ENCODE assay signal across 8 mouse cellular contexts in the genomic region with DNA sequence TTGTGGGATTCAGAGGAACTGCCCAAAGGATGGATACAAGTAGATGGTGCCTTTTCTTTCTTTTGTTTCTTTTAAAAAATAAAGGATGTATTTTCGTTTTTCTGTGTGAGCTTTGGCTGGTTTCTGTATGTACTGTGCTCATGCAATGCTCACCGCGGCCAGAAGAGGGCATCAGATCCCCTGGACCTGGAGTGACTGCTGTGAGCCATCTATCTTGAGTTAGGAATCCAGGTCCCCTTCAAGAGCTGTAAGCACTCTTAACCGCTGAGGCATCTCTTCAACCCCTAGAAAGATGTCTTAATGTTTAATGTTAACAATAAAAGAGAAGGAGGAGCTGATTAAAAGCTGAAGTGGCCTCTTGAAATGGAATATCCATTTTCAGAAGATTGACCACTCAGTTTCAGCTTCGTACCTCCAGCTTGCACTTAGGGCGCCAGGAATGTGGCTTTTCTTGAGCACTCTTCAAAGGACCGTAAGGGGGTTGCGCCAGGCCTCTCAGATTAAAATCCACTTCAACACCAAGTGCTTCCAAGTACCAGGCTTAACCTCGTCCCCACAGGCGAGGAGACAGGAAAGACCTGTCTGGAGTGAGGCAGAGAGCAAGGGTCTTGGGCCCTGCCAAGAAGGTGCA. TPM values are rescaled to one million over a fixed set of nuclear protein-coding genes. Genes with fewer than 3 reads are reported as not detected.
A peak's percentile ranks its signal among the peaks of the same experiment; 100 is the strongest.
DNase-seq lines count a peak whose midpoint lies in the region; ATAC-seq and TF ChIP-seq lines count a peak whose summit lies in the region.
"Had no signal": no experiment of that assay in that cellular context is flagged by ENCODE, and none has a peak within 500 bp of the region (broad histone marks: within the 10 kb centered on the region; RNA-seq: fewer than 3 reads in every experiment).

No protein-coding gene starts in this region.

- TF ChIP-seq RAD21 in CH12.LX (IDR thresholded peaks at IDR 0.05; ENCODE audit: low read depth, low read length), result peak; percentile 74

- H3K27me3 ChIP-seq in CH12.LX (replicated peaks), result no peaks in the 10 kb centered on the region
- H3K27me3 ChIP-seq: neural tube, embryonic 12.5 days had no signal

- dilution Hi-C loops in CH12.LX (cut with MboI; ENCODE audit: extremely low pct_ligation_motif_present, extremely low pct_unique_long_range_greater_than_20kb, low sequenced_read_pairs), result no loop called here

- DNase-seq in CH12.LX (ENCODE audit: extremely low read depth), result peak; percentile 73
- peak; percentile 63 for DNase-seq in R1 (ENCODE audit: low read depth, low spot score)
- peak; percentile 74 to 85 for DNase-seq in gastrocnemius, postnatal 4 days (ENCODE audit: low spot score in 2 of 2)
- DNase-seq in layer of hippocampus, adult 9-10 months (ENCODE audit: low spot score), result peak; percentile 83
- peak; percentile 95 for DNase-seq in lung, postnatal 14 days
- DNase-seq in right cerebral cortex, postnatal 36 days (ENCODE audit: low spot score in 2 of 2), result peak; percentile 66 to 77

- TF ChIP-seq EP300 in CH12.LX (IDR thresholded peaks at IDR 0.05; ENCODE audit: low read length), result no peak

- no peak overlapping the region for H3K4me3 ChIP-seq in CH12.LX (replicated peaks in 1 of 3; ENCODE audit: low read depth in 2 of 3, low read length in 2 of 3, poor library complexity in 1 of 3)
- H3K4me3 ChIP-seq: neural tube, embryonic 12.5 days had no signal

- no peak overlapping the region for H3K4me2 ChIP-seq in CH12.LX (ENCODE audit: insufficient read depth, low read depth, poor library complexity, severe bottlenecking)
- H3K4me2 ChIP-seq: neural tube, embryonic 12.5 days had no signal

- ATAC-seq in common myeloid progenitor, adult 5-6 weeks (replicated peaks; ENCODE audit: low read depth, poor library complexity, severe bottlenecking), result peak; percentile 70; the same call in 1 of the 2 replicates

- H3K79me2 ChIP-seq in CH12.LX (replicated peaks; ENCODE audit: control insufficient read depth, extremely low read depth, insufficient read depth, poor library complexity, severe bottlenecking), result no peaks in the 10 kb centered on the region

- H3K36me3 ChIP-seq in CH12.LX (replicated peaks in 1 of 2; ENCODE audit: control insufficient read depth in 1 of 2, insufficient read depth in 1 of 2, low read length in 1 of 2), result no peaks in the 10 kb centered on the region
- H3K36me3 ChIP-seq: neural tube, embryonic 12.5 days had no signal

- peaks cover 11 to 41% of the 10 kb centered on the region in 2 experiments; a peak in 3 of 4 replicates for H3K4me1 ChIP-seq in CH12.LX (ENCODE audit: control insufficient read depth in 1 of 2, insufficient read depth in 2 of 2)

- TF ChIP-seq CTCF in CH12.LX (conservative IDR thresholded peaks at IDR 0.05 in 1 of 2, IDR thresholded peaks at IDR 0.05 in 1 of 2; ENCODE audit: low read depth in 2 of 2, low read length in 2 of 2), result peak; percentile 83 to 89

- no peak overlapping the region for H3K27ac ChIP-seq in CH12.LX (ENCODE audit: insufficient read depth, low read depth)
- H3K27ac ChIP-seq: neural tube, embryonic 12.5 days had no signal

- in situ Hi-C loops in CH12.LX (cut with MboI; ENCODE audit: low pct_ligation_motif_present, low pct_unique_long_range_greater_than_20kb, low sequenced_read_pairs), result loop anchor here (25.0 kb wide), 1 partner anchor 346 kb away; no protein-coding TSS in a partner anchor

- no peaks in the 10 kb centered on the region for H3K9me3 ChIP-seq in CH12.LX (replicated peaks; ENCODE audit: low read length)
- H3K9me3 ChIP-seq: neural tube, embryonic 12.5 days had no signal

- no peak for TF ChIP-seq POLR2A in CH12.LX (IDR thresholded peaks at IDR 0.05; ENCODE audit: low read depth, low read length)

- no peak overlapping the region for H3K9ac ChIP-seq in CH12.LX (ENCODE audit: insufficient read depth, low read depth)
- H3K9ac ChIP-seq: neural tube, embryonic 12.5 days had no signal

TF ChIP-seq in CH12.LX, 34 proteins besides CTCF, POLR2A, EP300 and RAD21:
- no peak for TF ChIP-seq TCF12 (IDR thresholded peaks at IDR 0.05; ENCODE audit: low read depth, low read length)
- TF ChIP-seq HCFC1 (IDR thresholded peaks at IDR 0.05; ENCODE audit: low read depth, low read length), result no peak
- TF ChIP-seq SMC3 (IDR thresholded peaks at IDR 0.05; ENCODE audit: low read depth, low read length), result peak; percentile 81

RNA-seq across cellular contexts. Expression of a gene that starts 5.9 kb away (rescaled TPM):
- total RNA-seq in CH12.LX (2012; rRNA removed), result 25.7 and 25.9 TPM in 2 replicates
- total RNA-seq in CH12.LX (2014; rRNA removed), result 25.5 and 27.0 TPM in 2 replicates
- 28.5 and 28.8 TPM in 2 replicates for polyA plus RNA-seq in CH12.LX (2012; ENCODE audit: insufficient read length, low read depth)
- total RNA-seq in common myeloid progenitor, adult 5-6 weeks (2017), result 41.1 and 46.5 TPM in 2 replicates
- 10 to 100 TPM; 16.8 to 22.7 TPM for total RNA-seq in gastrocnemius, postnatal 4 days (2021)
